Mouse (Mus musculus): ENCODE data around the gene Gpr33.

Gpr33 gene

GRCm38 (mm10) chr12:52027963-52028362 lies at the start of gene Gpr33:
Gene Gpr33 (minus strand): TSS chr12:52028063.
- DNase-seq = no peak

DNA sequence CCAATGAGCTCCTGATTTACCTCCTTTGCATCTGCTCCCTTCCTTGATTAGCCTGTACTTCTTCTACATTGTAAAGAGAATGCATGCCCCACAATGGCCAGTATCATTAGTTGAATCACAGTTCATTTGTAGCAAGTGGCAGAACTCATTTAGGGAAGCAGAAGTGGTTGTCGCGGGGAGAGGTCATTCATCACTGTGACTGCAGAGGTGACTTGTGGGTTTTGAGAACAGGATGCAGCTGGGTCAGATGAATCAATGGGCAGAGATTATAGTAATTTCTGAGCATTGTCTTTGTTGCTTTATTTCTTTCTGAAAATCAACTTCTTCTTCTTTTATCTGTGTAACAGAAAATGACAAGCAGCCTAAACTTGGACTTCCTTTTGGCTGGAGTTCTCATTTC lies 21.5 kb upstream of the Gpr33 start:
- DNase-seq = no peak

DNA sequence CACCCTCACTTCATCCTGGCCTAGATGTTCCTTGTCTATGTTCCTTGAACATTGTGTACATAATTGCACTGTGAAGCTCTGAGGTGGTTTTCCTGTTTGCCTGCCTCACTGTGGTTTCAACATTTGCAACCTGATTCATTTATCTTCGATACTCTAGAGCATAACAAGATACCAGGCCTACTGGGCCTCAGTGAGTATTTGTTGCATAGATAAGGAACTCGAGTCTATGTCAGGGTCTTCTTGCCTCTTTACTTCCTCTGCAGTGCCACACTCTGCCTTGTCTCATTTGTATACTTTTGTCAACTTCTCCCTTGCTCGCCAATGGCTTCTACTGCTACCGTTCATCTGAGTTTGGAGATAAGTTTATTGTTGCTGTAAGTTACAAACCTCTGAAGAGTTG lies 18.5 kb upstream of the Gpr33 start:
- DNase-seq = no peak

GRCm38 (mm10) chr12:52042818-52043336 lies 15.0 kb upstream of the Gpr33 start:
- DNase-seq = peak in 1 of 2 experiments; percentile 29

DNA sequence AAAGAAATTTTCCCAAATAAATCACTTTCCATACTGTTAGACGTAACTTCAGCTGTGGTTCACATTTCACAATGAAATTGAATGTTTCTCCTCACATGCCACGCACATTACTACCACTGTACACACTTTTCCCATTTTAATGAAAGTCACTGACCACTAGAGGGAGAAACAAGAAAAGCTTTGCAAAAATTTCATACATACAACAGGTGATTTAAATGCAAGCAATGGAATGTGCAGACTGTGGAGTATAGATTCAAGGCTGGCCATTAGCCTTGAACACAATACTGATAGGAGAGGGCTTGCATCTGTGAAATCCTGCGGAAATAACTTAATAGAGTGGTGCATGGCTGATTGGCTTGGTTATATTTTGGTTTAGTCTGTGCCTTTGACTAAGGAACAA lies 10.5 kb upstream of the Gpr33 start:
- DNase-seq = no peak

DNA sequence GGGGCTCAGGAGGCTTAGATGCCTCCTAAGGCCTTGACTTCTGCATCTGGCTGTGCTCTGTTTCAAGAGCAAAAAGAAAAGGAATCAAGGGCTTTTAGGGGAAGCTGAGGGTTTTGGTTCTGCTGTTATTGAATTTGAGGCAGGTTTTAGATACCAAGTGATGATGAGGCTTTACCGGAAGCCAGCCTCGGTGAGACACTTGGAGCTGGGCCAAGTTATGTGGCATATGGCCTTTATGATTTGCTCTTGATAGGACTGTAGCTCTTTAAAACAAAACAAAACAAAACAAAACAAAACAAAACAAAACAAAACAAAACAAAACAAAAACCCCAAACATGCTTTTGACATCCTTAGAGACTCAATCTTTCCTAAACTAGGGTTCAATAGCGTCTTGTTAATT lies 7.1 kb upstream of the Gpr33 start:
- no peak for DNase-seq

- no peak for DNase-seq
These were observed 4.4 kb upstream of the Gpr33 start for GRCm38 (mm10) chr12:52032276-52032675.

GRCm38 (mm10) chr12:52014494-52015029 lies 13.3 kb downstream of the Gpr33 start:
- no peak for DNase-seq

DNA sequence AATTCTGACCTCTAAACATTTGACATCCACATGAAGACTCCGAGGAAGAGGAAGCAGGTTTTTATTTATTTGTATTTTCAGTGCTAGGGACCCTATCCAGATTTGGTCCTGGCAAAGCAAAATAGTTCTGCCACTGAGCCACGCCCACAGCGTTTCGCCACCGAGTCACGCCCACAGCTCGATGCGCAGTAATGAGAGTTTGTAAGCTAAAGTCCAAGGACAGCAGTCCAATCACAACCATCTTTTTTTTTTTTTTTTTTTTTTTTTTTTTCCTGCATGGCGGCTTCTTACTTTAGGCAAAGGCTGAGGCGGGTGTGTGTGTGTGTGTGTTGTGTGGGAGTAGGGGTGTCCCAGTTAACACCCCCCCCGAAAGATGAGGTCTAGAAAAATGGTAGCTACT lies 13.8 kb downstream of the Gpr33 start:
- DNase-seq = no peak

DNA sequence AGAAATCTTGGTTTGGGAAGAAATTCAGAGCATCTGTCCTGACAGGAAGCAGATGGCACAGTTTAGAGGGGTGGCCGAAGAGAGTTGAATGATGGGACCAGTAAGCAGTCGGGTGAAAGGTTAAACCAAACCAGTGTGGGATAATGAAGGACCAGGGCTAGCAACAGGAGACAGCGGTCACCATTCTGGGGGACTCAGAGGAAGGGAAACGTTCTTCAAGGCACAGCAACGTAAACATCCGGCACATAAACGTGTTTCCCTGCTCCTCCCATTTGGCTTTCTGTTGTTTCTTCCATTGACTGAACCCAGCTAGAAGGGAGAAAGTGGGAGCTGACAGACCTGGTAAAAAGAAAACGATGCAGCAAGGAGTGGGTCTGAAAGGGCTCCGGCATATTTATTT lies 14.6 kb downstream of the Gpr33 start:
- no peak for DNase-seq

DNA sequence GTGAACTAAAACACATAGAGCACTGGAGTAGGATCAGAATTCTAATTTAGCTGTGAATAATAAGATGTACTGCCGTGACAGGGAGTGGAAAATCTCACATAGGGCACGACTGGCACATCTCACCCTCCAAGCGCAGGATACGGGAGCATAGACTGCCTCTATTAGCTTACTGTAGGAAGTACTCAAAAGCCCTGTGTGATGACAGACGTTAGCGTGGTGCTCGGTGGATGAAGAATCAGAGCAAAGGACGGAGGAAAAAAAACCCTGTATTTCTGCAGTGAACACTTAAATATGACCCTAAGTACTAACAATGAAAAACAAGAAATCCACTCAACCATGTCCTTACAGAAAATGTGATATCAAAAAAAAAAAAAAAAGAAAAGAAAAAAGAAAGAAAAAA lies 15.7 kb downstream of the Gpr33 start:
- no peak for DNase-seq

DNA sequence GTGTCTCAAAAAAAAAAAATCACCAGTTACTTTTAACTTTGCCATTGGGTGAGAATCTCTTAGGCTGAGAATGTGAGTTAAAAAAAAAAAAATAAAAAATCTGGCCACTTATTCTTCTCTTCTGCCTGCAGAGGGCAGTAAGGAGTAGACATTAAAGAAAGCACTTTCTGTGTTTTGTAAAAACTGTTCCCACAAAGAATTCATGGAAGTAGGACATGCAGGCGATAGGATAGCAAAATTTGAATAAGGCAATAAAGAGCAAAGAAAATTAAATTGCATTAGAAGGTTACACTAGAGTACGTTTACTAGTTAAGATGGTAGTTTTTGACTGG lies 17.3 kb downstream of the Gpr33 start:
- DNase-seq = no peak

DNA sequence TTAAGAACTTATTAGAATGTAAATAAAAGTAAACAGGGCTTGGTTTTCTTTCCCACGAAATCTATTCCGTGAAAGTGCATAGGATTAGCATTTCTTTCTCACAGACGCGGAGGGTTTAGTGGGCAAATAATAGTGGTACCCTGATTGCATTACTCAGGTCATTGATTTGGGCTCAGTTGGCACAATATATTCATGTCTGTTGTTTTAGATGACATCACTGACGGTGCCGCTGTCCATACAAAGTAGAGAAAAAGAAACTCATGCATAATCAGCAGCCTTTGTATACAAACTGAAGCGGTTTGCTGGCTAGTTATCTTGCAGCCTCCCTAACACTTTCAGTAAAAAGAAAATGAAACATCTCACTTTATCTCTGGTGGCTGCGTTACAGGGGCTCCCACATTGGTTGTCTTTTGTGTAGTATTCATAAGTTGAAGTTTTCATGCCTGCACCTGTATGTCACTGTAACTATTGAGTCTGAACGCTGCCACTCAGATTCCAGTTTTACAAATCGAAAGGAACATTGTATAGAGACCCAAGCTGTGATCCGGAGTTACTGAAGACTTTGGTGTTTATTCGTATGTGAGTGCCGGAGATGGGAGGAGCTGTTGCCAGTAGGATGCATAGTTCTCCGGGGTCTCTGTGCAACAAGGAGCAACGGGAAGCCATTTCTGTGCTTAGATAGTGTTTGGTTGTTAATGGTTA lies 17.8 kb downstream of the Gpr33 start:
- DNase-seq = no peak

DNA sequence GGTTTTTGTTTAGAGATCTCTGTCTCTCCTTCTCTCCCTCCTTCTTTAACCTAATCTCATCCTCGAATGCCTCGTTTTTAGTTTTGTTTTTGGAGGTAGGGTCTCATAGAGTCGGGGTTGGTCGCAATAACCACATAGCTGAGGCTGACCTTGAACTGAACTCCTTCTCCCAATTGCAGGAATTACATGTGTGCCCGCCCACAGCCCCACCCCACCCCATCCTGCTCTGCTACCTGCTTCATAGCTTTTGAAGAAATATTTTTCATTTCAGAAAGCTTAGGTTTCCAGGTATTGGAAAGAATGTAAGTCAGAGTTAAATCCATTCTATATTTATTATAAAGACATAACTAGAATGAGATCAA lies 21.2 kb downstream of the Gpr33 start:
- DNase-seq = no peak

- peak; percentile 94 to 97 for DNase-seq
These were observed 21.8 kb downstream of the Gpr33 start, which contains the start of gene Dtd2 for GRCm38 (mm10) chr12:52005877-52006632. Gene Dtd2 (minus strand): TSS chr12:52006501.

DNA sequence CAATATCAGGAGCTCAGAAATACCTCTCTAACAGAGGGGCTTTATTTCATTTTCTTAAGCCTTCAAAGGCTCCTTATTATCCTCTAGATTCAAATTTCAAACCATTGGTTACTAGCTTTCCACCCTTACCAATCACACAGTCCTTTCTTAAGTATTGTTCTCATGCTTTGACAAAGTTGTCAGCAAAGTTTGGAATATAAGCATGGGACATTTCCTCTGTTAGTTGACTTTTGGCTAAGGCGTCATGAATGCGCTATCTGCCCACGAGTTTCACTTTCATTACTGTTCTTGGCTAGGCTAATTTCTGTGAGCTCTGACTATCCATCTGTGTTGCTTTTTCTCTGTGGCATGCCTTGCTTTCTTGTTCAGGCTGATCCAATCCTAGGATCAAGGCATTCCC lies 25.1 kb downstream of the Gpr33 start:
- DNase-seq = no peak

DNA sequence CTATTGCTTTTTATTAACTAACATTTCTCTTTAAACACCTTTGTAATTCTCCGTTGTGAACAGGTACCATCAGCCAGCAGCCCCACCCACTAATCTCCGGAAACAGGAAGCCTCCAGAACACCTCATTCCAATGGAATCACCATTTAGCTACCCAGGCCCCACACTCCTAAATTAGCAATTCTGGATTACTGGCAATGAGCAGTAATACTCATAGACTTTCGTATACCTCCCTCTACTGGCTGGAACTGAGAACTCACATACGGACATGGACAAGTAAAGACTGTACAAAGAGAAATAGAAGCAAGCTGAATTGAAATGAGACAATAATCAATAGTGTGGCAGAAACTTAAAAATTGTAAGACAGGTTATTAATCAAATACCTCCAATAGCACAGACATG lies 26.3 kb downstream of the Gpr33 start:
- DNase-seq = peak; percentile 39 to 76

DNA sequence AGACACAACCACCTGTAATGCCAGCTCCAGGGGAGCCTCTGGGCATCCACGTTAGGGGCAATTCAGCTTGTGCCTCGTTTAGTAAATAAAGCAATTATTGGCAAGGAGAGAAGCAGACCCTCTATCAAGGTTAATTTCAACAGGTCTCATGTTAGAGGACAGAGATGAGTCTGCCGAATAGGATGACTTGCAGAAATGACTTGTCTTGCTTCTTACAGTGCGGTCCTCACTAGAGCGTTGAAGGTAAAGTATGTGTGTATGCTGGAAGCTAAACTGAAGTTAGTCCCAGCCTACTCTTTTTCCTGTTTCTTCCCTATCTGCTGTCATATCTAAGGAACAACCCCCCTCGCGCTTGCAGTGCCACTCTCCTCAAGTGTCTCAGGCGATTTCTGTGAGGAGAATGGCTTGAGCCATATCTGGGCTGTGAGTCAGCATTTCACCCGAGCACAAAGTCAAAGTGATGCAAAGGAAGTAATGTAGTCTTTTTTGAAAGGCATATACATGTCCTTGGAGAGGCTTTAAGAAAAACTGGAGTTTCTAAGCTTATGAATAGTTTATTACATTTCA lies 29.4 kb downstream of the Gpr33 start:
- DNase-seq = no peak

DNA sequence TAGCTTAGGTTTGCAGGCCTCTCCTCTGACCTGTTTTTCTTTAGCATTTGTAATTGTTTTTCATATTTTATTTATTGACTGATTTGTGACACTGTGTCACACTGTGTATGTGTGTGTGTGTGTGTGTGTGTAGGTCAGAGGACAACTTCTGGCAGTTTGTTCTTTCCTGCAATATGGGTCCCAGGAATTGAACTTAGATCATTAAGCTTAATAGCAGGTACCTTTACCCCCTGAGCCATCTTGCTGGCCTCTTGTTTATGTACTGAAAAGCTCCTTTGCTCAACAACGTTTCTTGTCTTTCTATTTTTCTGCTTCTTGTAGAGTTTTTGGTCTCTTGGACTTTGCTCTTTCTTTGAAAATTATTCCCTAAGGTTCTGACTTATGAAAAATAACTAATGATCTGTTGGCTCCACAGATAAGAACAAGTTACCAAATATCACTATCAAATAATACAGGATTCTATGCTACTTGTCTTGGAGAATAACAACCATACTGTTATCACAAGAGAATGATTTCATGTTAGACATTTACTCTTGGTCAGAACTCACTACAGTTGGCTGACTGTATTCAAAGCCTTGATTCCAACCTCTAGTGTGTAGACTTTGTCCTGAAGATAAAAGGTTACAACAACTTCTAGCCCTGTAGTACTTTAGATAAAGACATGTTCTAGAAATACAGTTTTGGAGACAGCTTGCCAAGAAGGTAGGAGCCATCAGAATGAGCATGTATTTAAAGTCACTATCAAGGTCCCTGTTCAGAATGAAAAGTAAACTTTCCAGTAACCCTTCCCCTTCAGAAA lies 31.9 kb downstream of the Gpr33 start:
- DNase-seq = no peak

DNA sequence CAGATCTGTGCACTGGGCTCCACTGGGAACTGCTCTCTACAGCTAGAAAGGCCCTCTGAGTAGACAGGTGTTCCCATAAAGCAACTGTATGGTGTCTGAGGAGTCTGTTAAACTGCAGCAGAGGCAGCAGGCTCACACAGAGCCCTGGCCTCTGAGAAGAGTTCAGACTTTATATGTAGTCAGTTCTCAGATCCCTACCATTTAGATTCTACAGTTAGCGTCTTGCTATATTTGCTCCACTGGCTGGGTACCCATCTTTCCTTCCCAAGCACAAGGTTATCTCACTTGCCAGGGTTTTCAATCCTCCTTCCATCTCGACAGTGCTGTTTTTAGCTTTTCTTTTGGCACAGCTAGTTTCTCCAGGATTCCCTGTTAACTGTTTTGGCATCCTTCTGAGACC lies 37.2 kb downstream of the Gpr33 start:
- DNase-seq = no peak

DNA sequence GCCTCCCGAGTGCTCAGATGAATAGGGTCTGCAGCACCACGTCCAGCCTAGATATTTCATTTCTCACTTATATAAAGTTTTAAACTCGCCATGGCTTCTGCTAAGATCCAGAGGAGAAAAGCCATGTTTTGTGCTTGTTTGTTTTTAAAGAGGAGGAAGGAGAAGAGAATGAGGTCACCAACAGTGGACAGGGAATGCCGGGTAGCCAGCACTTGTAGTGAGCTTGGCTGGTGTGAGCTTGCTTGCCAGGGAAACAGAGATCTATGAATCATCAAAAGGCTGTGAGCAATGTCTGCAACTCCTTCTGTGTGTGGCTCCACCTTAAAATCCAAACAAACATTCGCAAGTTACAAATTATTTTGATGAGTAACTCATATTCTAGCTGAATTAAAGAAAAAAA lies 39.3 kb downstream of the Gpr33 start:
- DNase-seq = no peak

GRCm38 (mm10) chr12:51985826-51986225 lies 42.0 kb downstream of the Gpr33 start:
- peak; percentile 29 to 53 for DNase-seq

DNA sequence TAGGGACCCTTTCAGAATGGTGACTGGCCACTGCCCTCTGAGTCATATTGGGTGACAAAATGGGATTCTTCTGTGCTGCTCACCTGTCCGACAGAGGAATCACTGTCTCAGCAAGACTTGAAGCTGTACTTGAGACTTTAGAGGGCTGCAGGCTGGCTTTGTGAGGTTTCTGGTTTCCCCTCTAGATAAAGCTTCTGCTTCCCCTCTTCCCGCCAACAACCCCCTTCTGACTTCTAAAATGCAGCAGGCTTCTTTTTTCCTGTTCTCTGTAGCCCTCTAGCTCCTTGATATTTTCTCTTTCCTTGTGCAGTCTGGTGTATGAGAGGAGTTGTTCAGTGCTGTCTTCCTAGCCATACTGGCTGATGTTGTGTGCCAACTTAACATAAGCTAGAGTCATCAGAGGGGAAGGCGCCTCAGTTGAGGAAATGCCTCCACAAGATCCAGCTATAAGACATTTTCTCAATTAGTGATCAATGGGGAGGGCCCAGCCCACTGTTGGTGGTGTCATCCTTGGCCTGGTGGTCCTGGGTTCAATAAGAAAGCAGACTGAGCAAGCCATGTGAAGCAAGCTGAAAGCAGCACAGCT lies 42.6 kb downstream of the Gpr33 start:
- DNase-seq = no peak
